Mouse (Mus musculus) Patski (cell line): ENCODE data around the gene Ptprt. TPM values are rescaled to one million over a fixed set of nuclear protein-coding genes. Genes with fewer than 3 reads are reported as not detected.

Experiments
- ATAC-seq: fragments of 100-300 bp; one replicate; pipeline ENCODE4 v1.8.0; 2021
- CTCF ChIA-PET: fragments of 350-600 bp; sonication (Branson Sonifier 250); formaldehyde crosslinking; loops from one replicate; lab custom pipeline; 2022; ENCODE audit warnings: inconsistent platforms; lab: Charles Lee
- POLR2A ChIA-PET: fragments of 350-600 bp; sonication (Branson Sonifier 250); formaldehyde crosslinking; loops from one replicate; lab custom pipeline; 2022; ENCODE audit warnings: antibody characterized with exemption, inconsistent platforms; lab: Charles Lee
- DNase-seq: peaks from one replicate; pipeline ENCODE4 v3.0.0-alpha.2; 2011; ENCODE audit warnings: low read depth, low spot score
- H3K27me3 ChIP-seq: fragments of 371-371 bp; one replicate; pipeline ENCODE4 v1.5.1; 2021
- CTCF ChIP-seq: fragments of 100-300 bp; IDR thresholded peaks from one replicate; pipeline ENCODE4 v1.5.1; 2021
- in situ Hi-C: fragments of 300-500 bp; cut with MboI; formaldehyde crosslinking; loops from 3 replicates; pipeline ENCODE4 v1.11.1; 2018; ENCODE audit warnings: low pct_unique_long_range_greater_than_20kb, mixed read lengths
- polyA plus RNA-seq: library from polyadenylated mRNA; unstranded; gene quantifications from one replicate; pipeline ENCODE4 v1.2.3, GENCODE M21; 2021

Gene Ptprt
- polyA plus RNA-seq, 1 experiment from 2014 or later: 0.01 TPM

DNA sequence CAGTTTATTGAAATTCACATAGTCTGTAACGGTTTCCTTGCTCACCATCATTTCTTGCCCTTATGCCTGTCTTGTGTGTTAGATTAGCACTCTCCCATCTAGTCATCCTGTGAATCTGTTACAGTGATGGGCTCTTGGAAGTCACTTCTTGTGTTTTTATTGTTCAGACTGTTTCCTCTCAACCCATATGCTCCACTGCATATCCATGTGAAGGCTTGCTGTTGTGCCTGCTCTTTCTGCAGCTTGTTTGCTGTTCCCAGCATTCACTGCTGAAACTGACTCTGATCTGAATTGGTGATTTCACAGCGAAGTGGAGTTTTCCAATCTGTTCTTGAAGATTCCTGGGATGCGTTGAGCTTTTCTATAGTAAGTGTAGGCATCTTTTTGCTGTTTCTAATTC lies 678.6 kb downstream of the Ptprt start:
- ChIA-PET CTCF (no interaction called here), POLR2A (no interaction called here)
- no peak for DNase-seq
- no peak for ATAC-seq
- no peaks in the 10 kb centered on the region for H3K27me3 ChIP-seq
- TF ChIP-seq CTCF: no peak
- in situ Hi-C loops: no loop called here

- in situ Hi-C loops: no loop called here
- DNase-seq (peak; percentile 12), ATAC-seq (peak; percentile 39)
- ChIA-PET CTCF (no interaction called here), POLR2A (no interaction called here)
- no peak for TF ChIP-seq CTCF
- no peaks in the 10 kb centered on the region for H3K27me3 ChIP-seq
Observed at GRCm38 (mm10) chr2:161961179-161962163, 699.5 kb downstream of the Ptprt start.

DNA sequence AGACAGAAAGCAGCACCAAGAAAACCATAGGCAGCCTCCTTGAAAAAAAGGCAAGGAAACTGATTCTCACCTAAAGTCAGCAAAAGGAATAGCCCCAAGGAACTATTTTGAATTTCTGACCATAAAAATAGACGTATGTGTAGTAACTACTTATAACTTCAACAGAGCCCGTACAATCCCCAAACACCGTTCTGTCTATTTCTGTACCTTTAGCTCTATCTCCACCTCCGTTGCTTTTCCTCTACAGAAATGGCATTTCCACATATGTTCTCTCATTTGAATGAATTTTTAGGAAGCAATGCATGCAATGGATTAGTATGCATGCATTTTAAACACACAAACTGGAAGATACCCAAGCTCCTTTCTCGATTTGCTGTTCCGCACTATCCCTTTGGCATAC lies 715.5 kb downstream of the Ptprt start:
- in situ Hi-C loops: no loop called here
- no peak for DNase-seq
- POLR2A ChIA-PET: no interaction called here
- H3K27me3 ChIP-seq: no peaks in the 10 kb centered on the region
- ATAC-seq: no peak
- CTCF ChIA-PET: no interaction called here
- TF ChIP-seq CTCF: no peak

DNA sequence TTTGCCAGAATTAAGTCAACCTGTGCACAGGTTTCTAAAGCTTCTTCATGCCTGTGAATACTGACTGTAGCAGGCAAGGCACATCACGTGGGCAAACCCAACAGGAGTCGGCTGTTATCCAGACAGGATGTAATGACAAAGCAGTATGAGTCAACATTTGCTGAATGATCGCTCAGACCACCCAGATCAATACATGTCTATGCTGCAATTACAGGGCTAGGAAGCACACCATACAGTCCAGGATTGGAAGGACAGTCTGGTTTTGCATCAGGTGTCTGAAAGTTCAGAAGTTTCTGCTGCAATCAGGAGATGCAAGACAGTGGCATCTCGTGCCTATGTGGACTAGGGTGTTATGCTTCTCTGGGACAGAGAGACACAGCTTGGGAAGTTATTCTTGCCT lies 716.3 kb downstream of the Ptprt start:
- ChIA-PET POLR2A (no interaction called here), CTCF (no interaction called here)
- ATAC-seq (no peak), DNase-seq (no peak)
- H3K27me3 ChIP-seq: no peaks in the 10 kb centered on the region
- no peak for TF ChIP-seq CTCF
- in situ Hi-C loops: no loop called here

- TF ChIP-seq CTCF: no peak
- ChIA-PET POLR2A (no interaction called here), CTCF (no interaction called here)
- DNase-seq: no peak
- no peak for ATAC-seq
- H3K27me3 ChIP-seq: no peaks in the 10 kb centered on the region
- in situ Hi-C loops: no loop called here
Observed at GRCm38 (mm10) chr2:161941991-161942390, 719.0 kb downstream of the Ptprt start.

DNA sequence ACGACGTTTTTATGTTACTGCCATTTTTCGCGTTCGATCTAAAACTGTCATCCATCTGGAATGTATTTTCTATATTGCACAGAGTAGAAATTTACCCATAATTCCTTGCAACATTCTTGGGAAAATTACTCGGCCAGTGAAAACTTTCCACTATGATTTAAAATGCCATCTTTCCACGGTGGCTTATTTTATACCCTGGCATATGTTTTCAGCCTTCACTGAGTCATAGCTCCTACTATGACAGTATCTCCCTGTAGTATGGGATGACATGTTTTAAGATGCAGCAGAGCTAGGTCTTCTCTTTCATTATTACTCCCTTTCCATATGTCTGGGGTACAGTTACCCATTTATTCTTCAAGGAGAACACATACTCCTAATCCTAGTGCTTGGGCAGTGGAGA lies 753.7 kb downstream of the Ptprt start:
- no peak for TF ChIP-seq CTCF
- no peak for ATAC-seq
- no peak for DNase-seq
- POLR2A ChIA-PET: no interaction called here
- CTCF ChIA-PET: no interaction called here
- in situ Hi-C loops: no loop called here
- no peaks in the 10 kb centered on the region for H3K27me3 ChIP-seq

DNA sequence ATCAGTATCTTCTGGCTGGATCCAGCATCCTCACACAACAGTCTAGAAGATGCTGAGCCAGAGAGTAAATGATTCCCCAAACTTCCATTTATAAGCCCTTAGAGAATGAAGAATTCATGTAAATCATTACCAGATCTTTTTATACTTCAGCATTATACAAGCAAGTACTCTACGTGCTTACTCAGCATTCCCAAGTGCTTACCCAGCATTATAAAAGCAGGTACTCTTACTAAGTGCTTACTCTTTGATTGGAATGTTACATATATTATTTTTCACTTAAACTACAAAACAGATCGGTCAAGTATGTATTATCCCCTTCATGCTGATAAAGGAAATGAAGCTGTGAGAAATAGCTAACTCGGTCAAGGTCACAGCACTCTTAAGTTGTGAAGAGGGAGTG lies 758.8 kb downstream of the Ptprt start:
- POLR2A ChIA-PET: no interaction called here
- in situ Hi-C loops: no loop called here
- no peak for ATAC-seq

GRCm38 (mm10) chr2:161884446-161884845 lies 776.5 kb downstream of the Ptprt start:
- ChIA-PET CTCF (interaction anchor here (0.8 kb wide), 1 partner anchor 35 kb away, joined by 3 read pairs; no protein-coding TSS in a partner anchor), POLR2A (no interaction called here)
- no peaks in the 10 kb centered on the region for H3K27me3 ChIP-seq
- in situ Hi-C loops: no loop called here
- DNase-seq: no peak
- TF ChIP-seq CTCF: no peak
- no peak for ATAC-seq

More for the DNA sequence above, 758.8 kb downstream of the Ptprt start:
- TF ChIP-seq CTCF: no peak
- no peaks in the 10 kb centered on the region for H3K27me3 ChIP-seq
- CTCF ChIA-PET: no interaction called here
- DNase-seq: no peak

GRCm38 (mm10) chr2:161882580-161882979 lies 778.4 kb downstream of the Ptprt start:
- DNase-seq (no peak), ATAC-seq (no peak)
- CTCF ChIA-PET: no interaction called here
- TF ChIP-seq CTCF: no peak
- H3K27me3 ChIP-seq: no peaks in the 10 kb centered on the region
- in situ Hi-C loops: no loop called here
- POLR2A ChIA-PET: no interaction called here

DNA sequence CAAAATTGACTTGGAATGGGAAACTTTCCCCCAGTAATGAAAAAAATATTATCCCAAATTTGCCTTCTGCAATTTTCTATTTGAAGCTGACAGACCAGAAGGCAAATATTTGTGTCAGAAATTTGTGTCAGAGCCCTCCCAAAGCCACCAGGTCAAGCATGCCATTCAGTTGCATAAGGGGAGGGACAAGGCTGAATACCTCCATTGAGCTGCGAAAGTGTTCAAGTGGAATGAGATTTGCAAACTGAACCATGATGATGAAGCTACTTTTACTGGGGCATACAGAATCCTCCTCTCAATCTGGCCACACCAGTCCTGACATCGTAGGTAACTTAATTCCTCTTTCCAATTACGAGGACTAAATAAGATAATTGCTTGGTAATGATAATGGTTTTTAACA lies 780.0 kb downstream of the Ptprt start:
- ATAC-seq (no peak), DNase-seq (no peak)
- CTCF ChIA-PET: no interaction called here
- no peaks in the 10 kb centered on the region for H3K27me3 ChIP-seq
- no peak for TF ChIP-seq CTCF
- in situ Hi-C loops: no loop called here
- POLR2A ChIA-PET: no interaction called here

GRCm38 (mm10) chr2:161865231-161865630 lies 795.7 kb downstream of the Ptprt start:
- no peak for TF ChIP-seq CTCF
- DNase-seq (no peak), ATAC-seq (no peak)
- ChIA-PET CTCF (no interaction called here), POLR2A (no interaction called here)
- in situ Hi-C loops: no loop called here
- H3K27me3 ChIP-seq: no peaks in the 10 kb centered on the region

GRCm38 (mm10) chr2:161858813-161859212 lies 802.1 kb downstream of the Ptprt start:
- DNase-seq (no peak), ATAC-seq (no peak)
- no peaks in the 10 kb centered on the region for H3K27me3 ChIP-seq
- no peak for TF ChIP-seq CTCF
- ChIA-PET POLR2A (no interaction called here), CTCF (no interaction called here)
- in situ Hi-C loops: no loop called here
